Mouse (Mus musculus) c-Kit-positive CD71-negative TER-119-negative erythroid progenitor cells, embryonic 14.5 days (primary cell): ENCODE measurements around the gene Olfr749.
"Not testable (repeated sequence)": the region's sequence is repeated elsewhere in the genome, so short reads cannot be mapped to it uniquely, and the experiment has no call there.

ENCODE experiments used
- DNase-seq: peaks from one replicate; pipeline ENCODE4 v3.0.0-alpha.2; 2013; ENCODE audit warnings: low read depth

Gene Olfr749

DNA sequence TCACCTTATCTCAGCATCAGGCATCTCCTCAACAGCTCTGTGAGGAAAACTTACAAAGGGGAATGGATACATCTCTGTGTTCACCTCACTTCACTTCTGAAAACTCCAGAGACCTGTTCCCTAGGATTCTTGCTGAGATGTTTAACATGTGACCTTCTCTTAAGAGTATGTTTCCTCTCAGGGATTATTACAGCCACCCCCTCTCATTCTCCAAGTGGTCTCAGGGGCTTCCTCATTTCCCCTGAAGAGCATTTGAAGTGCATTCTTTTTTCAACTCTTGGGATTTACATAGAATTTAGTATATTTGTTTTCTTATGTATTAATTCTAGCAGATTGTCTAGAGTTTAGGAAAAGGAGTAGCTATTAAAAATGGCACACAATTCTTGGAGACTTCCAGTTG is at the start of gene Olfr749:
Gene Olfr749 (minus strand): TSS at position 101 of the 400 bp plus-strand sequence.
- DNase-seq, result no peak

GRCm38 (mm10) chr14:50788157-50788556 is 43.3 kb upstream of the Olfr749 start:
- DNase-seq, result no peak

DNA sequence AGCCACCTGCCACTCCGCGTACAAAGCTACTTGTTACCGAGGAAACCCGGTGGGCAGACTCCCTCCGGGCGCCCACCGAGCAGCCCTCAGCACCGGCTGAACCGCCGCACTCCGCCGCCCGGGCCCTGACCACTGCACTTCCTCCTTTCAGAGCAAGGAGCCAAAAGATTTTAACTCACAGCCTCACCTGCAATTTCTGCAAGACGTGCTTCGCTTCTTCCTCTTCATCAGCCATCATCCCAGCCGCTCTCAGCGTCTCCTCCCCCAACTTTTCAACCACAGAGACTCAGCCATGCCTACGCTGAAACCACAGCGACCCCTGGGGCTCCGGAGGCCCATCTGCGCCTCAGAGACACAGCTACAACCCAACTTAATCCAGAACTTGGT is 40.4 kb upstream of the Olfr749 start, which contains the start of gene Ttc5:
Gene Ttc5 (minus strand): TSS at position 269 of the 387 bp plus-strand sequence.
- DNase-seq, result peak; percentile 86

- no peak for DNase-seq
Measured at GRCm38 (mm10) chr14:50784391-50785250, 39.7 kb upstream of the Olfr749 start.

DNA sequence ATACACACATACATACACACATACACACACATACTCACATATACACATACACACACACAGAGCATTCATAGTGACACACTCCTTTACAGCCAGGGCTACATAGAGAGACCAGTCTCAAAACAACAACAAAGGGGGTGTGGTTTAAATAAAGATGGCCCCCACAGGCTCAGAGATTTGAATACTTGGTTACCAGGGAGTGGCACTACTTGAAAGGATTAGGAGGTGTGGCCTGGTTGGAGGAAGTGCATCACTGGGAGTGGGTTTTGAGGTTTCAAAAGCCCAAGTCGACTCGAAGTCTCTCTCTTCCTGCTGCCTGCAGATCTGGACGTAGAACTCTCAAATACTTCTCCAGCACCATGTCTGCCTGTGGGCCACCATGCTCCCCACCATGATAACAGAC is 37.3 kb upstream of the Olfr749 start:
- DNase-seq, result no peak

GRCm38 (mm10) chr14:50771342-50771741 is 26.4 kb upstream of the Olfr749 start:
- DNase-seq, result no peak

- DNase-seq, result no peak
Measured at GRCm38 (mm10) chr14:50765736-50766135, 20.8 kb upstream of the Olfr749 start.

DNA sequence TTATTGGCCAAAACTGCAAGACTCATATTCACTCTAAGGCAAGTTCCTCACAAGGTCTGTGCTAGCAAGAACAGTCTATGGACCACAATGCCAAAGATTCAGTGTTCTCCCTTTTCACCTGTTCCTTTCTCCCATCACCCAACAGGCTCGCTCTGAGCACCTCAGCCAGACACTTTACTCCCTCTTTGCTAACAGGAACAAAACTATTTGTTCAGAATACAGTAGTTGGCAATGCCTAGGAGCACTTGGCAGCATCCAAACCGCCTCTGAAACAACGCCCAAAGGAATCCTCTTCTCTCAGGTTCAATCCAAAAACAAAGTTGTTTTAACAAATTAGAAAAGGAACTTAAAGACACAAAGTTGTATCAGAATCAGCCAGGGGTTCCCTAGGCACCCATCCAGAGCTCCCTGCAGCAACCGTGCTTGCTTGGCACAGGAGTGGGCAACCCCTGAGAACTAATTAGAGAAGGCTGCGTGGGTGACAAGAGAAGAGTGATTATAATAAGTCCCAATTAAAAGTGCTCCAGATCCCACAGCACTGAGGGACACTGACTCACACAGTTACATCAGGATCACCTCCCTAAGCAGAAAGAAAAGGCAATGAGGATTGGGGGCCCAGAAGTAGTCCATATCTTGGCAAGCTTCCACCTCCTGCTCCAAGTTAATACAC is 13.7 kb upstream of the Olfr749 start:
- no peak for DNase-seq

DNA sequence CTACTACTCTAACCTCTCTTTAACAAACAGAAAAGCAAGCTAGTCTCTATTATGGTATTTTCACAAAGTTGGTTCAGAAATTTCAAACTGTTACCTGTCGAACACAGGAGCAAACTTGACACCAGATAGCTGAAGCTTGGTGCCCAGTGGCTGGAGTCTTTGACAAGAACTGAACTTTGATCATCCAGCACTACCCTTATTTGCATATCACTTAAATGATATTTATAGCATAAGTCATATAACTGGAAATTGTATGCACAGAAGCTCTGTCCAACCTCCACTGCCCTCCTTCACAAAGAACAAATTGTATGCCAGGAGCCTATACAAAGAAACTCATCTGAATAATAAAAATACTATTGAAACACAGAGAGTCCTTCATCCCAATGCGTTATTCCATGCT is 3.3 kb downstream of the Olfr749 start:
- no peak for DNase-seq

DNA sequence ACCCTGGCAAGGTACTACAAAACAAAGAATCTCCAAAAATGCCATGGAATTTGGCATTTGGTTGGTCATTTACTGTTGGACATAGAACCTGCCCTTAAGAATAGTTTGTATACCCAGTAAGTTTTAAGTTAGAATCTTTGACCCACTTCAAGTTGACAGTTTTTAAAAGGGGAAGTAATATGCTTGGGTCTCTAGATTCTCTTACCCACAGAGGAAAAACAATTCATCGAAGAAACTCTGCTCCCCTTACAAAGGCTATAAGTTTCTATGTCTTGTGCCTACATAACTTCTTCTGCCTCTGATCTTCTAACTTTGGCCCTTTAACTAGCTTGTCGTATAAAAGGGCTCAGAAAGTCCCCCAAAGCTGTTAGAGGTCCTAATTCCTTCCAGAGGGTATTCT is 4.6 kb downstream of the Olfr749 start:
- DNase-seq, result no peak

- DNase-seq, result not testable (repeated sequence)
Measured at GRCm38 (mm10) chr14:50722371-50722770, 22.5 kb downstream of the Olfr749 start.

GRCm38 (mm10) chr14:50719875-50720274 is 25.0 kb downstream of the Olfr749 start:
- not testable (repeated sequence) for DNase-seq

GRCm38 (mm10) chr14:50707073-50707472 is 37.8 kb downstream of the Olfr749 start, which contains the start of gene Olfr748:
Olfr748 (plus strand) TSS chr14:50707373.
- no peak for DNase-seq

DNA sequence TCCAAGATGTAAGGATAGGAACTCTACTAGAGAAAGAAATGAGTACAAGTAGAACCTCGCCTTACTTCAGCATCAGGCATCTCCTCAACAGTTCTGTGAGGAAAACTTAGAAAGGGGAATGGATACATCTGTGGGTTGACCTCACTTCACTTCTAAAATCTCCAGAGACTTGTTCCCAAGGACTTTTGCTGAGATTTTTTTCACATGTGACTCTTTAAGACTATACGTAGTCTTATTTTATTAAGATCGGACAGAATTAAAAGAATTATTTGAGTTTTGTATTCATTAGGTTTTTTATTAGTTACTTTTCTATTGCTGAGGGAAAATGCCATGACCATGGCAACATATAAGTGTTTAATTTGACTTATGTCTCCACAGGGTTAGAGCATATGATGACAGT is 51.8 kb downstream of the Olfr749 start, which contains the start of gene Olfr747:
Gene Olfr747 (minus strand): TSS at position 101 of the 400 bp plus-strand sequence.
- no peak for DNase-seq
